Mouse (Mus musculus): Measurements from ENCODE around the gene Cep19. TPM values are rescaled to one million over a fixed set of nuclear protein-coding genes. Genes with fewer than 3 reads are reported as not detected.

Gene Cep19
- polyA plus RNA-seq, 1 experiment from 2014 or later: 50.9 TPM

DNA sequence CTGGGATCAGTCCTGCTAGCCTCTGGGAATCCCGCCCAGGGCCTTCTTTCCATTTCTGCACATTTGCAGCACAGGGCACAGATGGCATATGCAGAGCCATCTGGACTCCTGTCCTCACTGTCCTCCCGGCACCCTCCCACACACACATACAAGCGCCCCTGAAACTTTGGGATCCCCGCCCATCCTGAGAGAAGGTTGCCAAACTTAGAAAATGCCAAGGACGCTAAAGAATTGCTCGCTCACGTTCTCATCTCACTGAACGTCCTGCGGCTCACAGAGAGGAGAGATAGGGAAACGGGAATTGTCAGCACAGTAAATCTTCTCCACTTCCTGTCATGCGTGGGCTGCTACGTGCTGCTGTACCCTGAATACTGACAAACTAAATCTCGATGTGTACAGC is 54.8 kb downstream of the Cep19 start:
- Histone ChIP-seq H3K27me3 (ENCODE audit: control insufficient read depth, insufficient read depth, low read length) (no peaks in the 10 kb centered on the region), H3K27ac (ENCODE audit: low read depth, low read length) (peak overlapping the region; percentile 22), H3K4me2 (ENCODE audit: low read depth, low read length) (no peak overlapping the region), H3K4me1 (ENCODE audit: control insufficient read depth, insufficient read depth, low read length) (no peaks in the 10 kb centered on the region), H3K9ac (replicated peaks; ENCODE audit: low read depth, low read length) (no peak overlapping the region; the same call in 1 of the 2 replicates), H3K9me3 (ENCODE audit: control insufficient read depth, low read length) (no peaks in the 10 kb centered on the region), H3K36me3 (ENCODE audit: control insufficient read depth, insufficient read depth, low read length) (no peaks in the 10 kb centered on the region), H3K4me3 (ENCODE audit: low read depth, low read length) (no peak overlapping the region)
- 52% methylated on average over 13 of the region's 13 CpGs for WGBS
- ATAC-seq (ENCODE audit: low read depth): peak; percentile 49; the same call in 1 of the 2 replicates

DNA sequence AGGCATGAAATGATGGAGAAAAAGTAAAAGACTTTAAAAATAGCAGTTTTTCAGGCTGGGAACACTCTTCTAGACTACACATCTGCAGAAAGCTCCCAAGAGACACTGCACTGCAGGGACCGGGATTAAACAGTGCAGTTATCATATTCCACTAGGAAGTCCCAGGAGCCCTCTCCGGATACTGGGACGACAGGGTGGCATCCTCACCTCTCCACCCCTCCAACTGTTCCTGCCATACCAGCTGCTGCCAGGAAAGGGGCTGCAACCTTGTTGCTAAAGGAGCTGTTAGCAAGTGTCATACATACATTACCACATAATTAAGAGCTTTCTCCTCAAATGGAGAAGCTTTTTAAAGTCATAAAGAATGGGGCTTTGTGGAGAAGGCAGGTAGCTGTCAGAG is 57.1 kb downstream of the Cep19 start:
- no peaks in the 10 kb centered on the region for H3K27me3 ChIP-seq (ENCODE audit: control insufficient read depth, insufficient read depth, low read length)
- no peak overlapping the region for H3K4me3 ChIP-seq (ENCODE audit: low read depth, low read length)
- H3K9me3 ChIP-seq (ENCODE audit: control insufficient read depth, low read length): no peaks in the 10 kb centered on the region
- 52% methylated on average over 3 of the region's 3 CpGs for WGBS
- H3K36me3 ChIP-seq (ENCODE audit: control insufficient read depth, insufficient read depth, low read length): no peaks in the 10 kb centered on the region
- no peak overlapping the region for H3K27ac ChIP-seq (ENCODE audit: low read depth, low read length)
- no peak for ATAC-seq (ENCODE audit: low read depth)
- no peak overlapping the region for H3K4me2 ChIP-seq (ENCODE audit: low read depth, low read length)
- no peaks in the 10 kb centered on the region for H3K4me1 ChIP-seq (ENCODE audit: control insufficient read depth, insufficient read depth, low read length)
- H3K9ac ChIP-seq (replicated peaks; ENCODE audit: low read depth, low read length): no peak overlapping the region

DNA sequence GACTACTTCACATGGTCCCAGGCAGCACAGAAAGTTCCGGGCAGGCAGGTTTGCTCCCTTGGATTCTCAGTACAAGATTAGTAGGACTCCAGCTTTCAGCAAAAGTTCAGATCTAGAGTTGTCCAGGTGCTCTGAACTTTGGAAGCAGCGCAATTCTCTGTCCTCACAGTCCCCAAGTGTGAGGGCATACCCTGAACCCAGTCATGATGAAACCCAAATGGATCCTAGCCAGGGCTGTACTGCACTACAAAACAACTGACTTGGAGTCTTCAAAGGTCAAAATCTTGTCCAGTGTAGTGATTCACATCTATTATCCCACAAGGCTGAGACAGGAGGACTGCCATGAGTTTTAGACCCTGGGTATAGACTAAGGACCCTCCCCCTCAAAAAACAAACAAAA is 57.8 kb downstream of the Cep19 start:
- H3K27me3 ChIP-seq (ENCODE audit: control insufficient read depth, insufficient read depth, low read length): no peaks in the 10 kb centered on the region
- H3K4me2 ChIP-seq (ENCODE audit: low read depth, low read length): no peak overlapping the region
- 82% methylated on average over 2 of the region's 2 CpGs for WGBS
- no peaks in the 10 kb centered on the region for H3K36me3 ChIP-seq (ENCODE audit: control insufficient read depth, insufficient read depth, low read length)
- no peaks in the 10 kb centered on the region for H3K4me1 ChIP-seq (ENCODE audit: control insufficient read depth, insufficient read depth, low read length)
- H3K27ac ChIP-seq (ENCODE audit: low read depth, low read length): no peak overlapping the region
- no peaks in the 10 kb centered on the region for H3K9me3 ChIP-seq (ENCODE audit: control insufficient read depth, low read length)
- H3K9ac ChIP-seq (replicated peaks; ENCODE audit: low read depth, low read length): no peak overlapping the region
- H3K4me3 ChIP-seq (ENCODE audit: low read depth, low read length): no peak overlapping the region
- no peak for ATAC-seq (ENCODE audit: low read depth)

Other genes starting within 250 kb of the Cep19 start
- 0.12 TPM in 2 replicates for gene Meltf, start 221.0 kb upstream of the Cep19 start, polyA plus RNA-seq (2014; fragmentation: Nextera tagmentation; extraction: Ambion mirVana)
- 3.9 and 5.0 TPM in 2 replicates for gene Pigz, start 165.9 kb upstream of the Cep19 start, polyA plus RNA-seq (2014; fragmentation: Nextera tagmentation; extraction: Ambion mirVana)
- 115 and 124 TPM in 2 replicates for gene 0610012G03Rik, start 151.3 kb upstream of the Cep19 start, polyA plus RNA-seq (2014; fragmentation: Nextera tagmentation; extraction: Ambion mirVana)
- gene Ncbp2, start 151.3 kb upstream of the Cep19 start, polyA plus RNA-seq (2014; fragmentation: Nextera tagmentation; extraction: Ambion mirVana): 92.0 and 92.9 TPM in 2 replicates
- gene Senp5, start 96.5 kb upstream of the Cep19 start, polyA plus RNA-seq (2014; fragmentation: Nextera tagmentation; extraction: Ambion mirVana): 13.2 and 13.7 TPM in 2 replicates
- 28.1 and 34.5 TPM in 2 replicates for gene Pak2, start 20.5 kb upstream of the Cep19 start, polyA plus RNA-seq (2014; fragmentation: Nextera tagmentation; extraction: Ambion mirVana)
- gene Pigx, start 60 bp upstream of the Cep19 start, polyA plus RNA-seq (2014; fragmentation: Nextera tagmentation; extraction: Ambion mirVana): 104 and 115 TPM in 2 replicates
- 2.5 and 7.7 TPM in 2 replicates for gene Nrros, start 65.8 kb downstream of the Cep19 start, polyA plus RNA-seq (2014; fragmentation: Nextera tagmentation; extraction: Ambion mirVana)
- not detected in 2 replicates for gene Bex6, start 80.0 kb downstream of the Cep19 start, polyA plus RNA-seq (2014; fragmentation: Nextera tagmentation; extraction: Ambion mirVana)
- gene Fbxo45, start 147.4 kb downstream of the Cep19 start, polyA plus RNA-seq (2014; fragmentation: Nextera tagmentation; extraction: Ambion mirVana): 13.9 and 17.9 TPM in 2 replicates
- gene Wdr53, start 147.4 kb downstream of the Cep19 start, polyA plus RNA-seq (2014; fragmentation: Nextera tagmentation; extraction: Ambion mirVana): 12.8 and 17.6 TPM in 2 replicates
- 0.15 TPM in 1 of 2 replicates, not detected in the other for gene Smco1, start 171.7 kb downstream of the Cep19 start, polyA plus RNA-seq (2014; fragmentation: Nextera tagmentation; extraction: Ambion mirVana)
- gene Rnf168, start 177.7 kb downstream of the Cep19 start, polyA plus RNA-seq (2014; fragmentation: Nextera tagmentation; extraction: Ambion mirVana): 21.5 and 23.2 TPM in 2 replicates
- 24.3 and 31.2 TPM in 2 replicates for gene Ubxn7, start 232.5 kb downstream of the Cep19 start, polyA plus RNA-seq (2014; fragmentation: Nextera tagmentation; extraction: Ambion mirVana)

Data from neural tube, embryonic 14.5 days (tissue).